Mouse (Mus musculus): Measurements from ENCODE around the gene Saa3.
"Not testable (repeated sequence)": the region's sequence is repeated elsewhere in the genome, so short reads cannot be mapped to it uniquely, and the experiment has no call there.

The Saa3 gene

DNA sequence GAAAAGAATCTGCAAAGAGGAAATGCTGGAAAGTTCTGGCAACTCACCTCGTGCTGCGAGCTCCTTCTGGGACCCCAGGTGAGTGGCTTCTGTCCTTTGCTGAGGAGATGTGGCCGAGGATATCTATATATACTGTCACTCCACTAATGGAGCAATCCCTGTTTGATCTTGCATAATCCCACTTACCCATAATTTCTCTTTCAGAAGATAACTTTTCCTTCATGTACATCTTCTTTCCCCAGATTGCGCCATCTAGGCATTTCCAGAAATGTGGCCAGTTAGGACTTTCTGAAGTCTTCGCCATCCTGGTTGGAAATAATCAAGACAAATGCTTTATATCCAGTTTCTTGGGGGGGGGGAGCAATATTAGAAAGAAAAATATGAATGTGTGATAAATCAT lies at the start of gene Saa3:
Gene Saa3, minus strand, starts transcription at position 101 of the 400 bp plus-strand sequence.
- no peak for DNase-seq

GRCm38 (mm10) chr7:46764672-46765071 lies 49.2 kb upstream of the Saa3 start:
- no peak for DNase-seq

- no peak for DNase-seq
Observed at GRCm38 (mm10) chr7:46762601-46763000, 47.1 kb upstream of the Saa3 start.

DNA sequence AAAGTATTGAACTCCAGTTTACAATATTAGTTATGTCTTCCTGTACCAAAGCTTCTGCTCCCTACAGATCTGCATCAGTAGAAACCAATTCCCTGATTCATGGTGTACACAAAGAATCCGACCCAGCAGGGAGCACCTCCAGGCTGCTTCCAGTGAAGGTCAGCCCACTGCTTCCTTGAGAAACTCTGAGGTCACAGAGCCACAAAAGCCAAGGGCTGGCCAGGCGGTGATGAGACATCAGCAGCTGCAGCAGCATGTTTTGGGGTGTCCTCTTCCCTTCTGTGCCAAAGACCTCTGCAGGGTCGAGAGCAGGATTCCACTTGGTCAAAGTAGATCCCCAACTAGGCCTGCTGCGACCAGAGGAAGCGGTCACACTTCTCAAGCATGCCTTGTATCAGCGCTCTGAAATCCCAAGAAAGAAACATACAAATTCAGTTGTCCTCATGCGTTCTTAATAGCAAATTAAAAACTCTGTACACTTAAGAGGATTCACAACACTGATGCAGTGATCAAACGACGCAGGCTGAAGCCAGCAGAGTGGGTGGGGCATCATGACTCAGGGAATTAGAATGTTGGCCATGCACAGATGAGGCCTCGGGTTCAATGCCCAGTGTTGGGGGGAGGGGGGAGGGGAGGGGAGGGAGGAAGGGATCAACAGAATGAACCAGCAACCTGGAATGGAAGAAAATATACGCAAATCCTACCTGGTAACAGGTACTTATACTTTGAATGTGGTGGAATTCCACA lies 45.7 kb upstream of the Saa3 start:
- DNase-seq: no peak

- no peak for DNase-seq
Observed at GRCm38 (mm10) chr7:46751490-46751889, 36.0 kb upstream of the Saa3 start, which contains the start of gene Saa2. Saa2 (plus strand) TSS chr7:46751790.

DNA sequence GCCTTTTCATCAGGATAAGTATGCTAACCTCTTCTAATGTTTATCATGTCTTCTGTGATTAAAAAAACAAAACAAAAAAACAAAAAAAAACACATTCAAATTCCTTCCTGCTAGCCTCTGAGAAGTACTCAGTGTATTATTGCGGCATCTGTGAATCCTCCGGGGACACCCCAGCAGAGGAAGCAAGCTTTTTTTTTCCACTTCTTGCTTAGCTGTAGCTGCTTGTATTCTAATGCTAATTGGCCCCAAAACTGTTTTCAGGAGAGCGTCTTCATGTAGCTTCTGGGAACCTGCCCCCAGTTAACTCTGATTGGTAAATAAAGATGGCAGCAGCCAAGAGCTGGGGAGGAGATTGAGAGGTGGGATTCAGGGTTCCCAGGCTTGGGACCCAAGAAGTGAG lies 33.0 kb upstream of the Saa3 start:
- DNase-seq: no peak

DNA sequence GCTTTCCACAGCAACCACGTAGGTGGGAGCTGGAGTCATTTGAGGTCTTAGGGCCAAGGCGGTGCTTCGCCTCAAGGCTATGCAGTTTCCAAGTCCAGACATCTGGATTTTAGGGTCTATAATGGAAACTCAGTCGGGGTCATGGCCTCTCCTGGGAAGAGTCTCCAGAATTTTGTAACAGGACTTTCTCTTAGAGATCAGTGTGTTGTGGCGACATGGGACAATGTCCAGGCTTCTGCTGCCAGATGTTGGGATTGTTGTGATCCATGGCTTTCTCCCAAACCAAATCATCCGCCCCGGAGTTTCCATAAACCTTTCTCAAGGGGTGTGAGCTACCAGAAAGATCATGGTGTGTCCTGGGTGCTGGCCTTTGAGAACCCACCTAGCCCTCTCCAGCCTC lies 30.9 kb upstream of the Saa3 start:
- no peak for DNase-seq

DNA sequence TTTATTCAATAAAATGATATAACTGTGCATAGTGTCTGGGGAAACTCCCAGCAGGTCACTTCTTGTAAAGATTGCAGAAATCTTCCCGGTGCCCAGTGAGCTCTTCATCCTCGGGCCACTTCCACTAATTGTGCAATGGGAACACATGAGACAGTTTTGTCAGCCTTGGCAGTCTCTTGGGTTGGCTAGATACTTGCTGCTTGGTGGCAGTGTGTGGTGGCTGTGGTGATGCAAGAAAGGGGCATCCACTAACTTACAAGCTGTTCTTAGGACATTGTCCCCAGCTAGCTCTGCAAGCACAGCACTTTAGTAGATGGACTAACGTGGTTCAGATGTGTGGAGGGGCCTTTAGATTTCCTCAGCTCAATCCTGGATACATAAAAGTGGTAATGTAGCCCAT lies 30.3 kb upstream of the Saa3 start:
- no peak for DNase-seq

DNA sequence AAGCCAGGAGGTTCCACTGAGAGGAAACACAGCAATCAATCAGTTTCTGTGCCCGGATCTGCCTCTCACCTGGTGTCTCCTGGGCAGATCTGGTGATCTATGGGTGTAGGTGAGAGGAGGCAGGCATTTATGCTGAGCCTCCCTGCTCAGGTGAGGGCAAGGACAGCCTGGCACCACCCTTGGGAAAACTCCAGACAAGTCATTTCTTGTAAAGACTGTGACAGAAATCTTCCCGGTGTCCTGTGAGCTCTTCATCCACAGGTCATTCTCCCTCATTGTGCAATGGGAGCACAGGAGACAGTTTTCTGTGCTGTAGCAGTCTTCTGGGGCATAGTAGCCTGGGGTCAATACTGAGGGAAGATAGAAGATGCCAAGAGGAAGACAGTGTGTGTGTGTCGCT lies 27.4 kb upstream of the Saa3 start, which contains the start of gene Saa1:
Gene Saa1, minus strand, starts transcription at position 101 of the 400 bp plus-strand sequence.
- not testable (repeated sequence) for DNase-seq

DNA sequence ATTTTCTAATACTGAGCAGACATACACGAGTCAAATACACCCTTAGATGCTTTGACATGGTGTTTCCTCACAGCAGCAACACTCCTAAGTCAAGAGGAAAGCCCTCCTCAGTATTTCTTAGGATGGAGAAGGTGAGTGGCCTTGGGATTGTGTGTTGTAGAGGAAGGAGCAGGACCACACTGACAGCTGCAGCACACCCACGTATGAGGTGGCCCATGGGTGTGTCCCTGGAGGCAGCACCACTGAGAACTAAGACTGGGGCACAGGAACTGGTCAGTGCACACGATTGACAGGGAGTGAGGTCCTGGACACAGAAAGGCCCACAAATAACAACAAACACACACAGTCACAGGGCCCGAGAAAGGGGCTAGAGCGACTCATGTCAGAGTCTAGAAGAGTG lies 24.5 kb upstream of the Saa3 start:
- not testable (repeated sequence) for DNase-seq

DNA sequence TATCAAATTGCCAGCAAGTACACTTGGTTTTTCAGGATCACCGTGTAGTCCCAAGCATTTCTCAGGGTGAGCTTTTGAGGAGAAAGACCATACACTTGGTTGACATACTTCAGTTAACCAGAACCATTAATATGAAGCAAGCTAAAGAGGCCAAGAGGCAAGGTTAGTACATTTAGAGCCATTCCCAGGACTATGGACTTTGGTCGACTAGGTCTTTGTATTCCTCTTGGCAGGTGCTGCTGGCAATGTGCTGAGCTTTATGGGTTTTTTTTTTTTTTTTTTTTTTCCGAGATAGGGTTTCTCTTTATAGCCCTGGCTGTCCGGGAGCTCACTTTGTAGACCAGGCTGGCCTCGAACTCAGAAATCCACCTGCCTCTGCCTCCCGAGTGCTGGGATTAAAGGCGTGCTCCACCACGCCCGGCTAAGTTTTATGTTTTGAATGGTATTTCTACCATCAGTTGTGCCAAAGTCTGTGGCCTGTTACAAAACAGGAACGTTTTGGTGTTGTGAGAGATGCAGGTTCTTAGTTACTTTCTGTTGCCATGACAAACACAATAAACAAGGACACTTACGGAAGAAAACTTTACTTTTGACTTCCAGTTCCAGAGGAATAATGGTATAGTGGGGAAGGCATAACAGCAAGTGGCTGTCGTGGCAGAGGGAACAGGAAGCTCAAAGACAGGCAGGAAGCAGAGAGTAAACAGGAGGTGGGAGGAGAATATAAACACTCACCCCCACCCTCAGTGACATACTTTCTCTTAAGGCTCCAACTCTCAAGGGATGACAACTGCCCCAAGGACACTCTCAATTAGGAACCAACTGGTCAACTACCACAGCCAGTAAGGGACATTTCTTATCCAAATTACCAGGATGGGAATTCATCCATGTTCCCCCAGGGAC lies 23.3 kb upstream of the Saa3 start:
- no peak for DNase-seq

GRCm38 (mm10) chr7:46734983-46735382 lies 19.5 kb upstream of the Saa3 start:
- DNase-seq: no peak

DNA sequence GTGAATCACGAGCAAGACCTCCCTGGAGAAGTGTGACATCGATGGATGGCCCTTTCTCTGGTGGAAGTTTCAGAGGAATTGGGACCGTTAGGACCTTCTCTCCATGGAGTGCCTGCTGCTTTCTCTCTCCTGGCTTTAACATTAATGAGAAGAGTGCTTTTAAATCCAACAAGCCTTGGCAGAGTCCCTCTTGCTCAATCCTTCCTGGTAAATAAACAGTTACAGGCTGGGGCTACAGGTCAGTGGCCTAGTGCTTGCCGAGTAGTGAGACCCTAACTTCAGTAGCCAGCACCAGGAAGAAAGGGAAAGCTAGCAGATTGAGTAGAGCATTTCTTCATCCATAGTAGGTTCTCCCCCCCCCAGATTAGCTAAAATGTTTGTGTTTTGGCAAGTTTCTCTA lies 17.0 kb upstream of the Saa3 start, which contains the start of gene Saa4:
Gene Saa4, minus strand, starts transcription at position 146 of the 400 bp plus-strand sequence.
- DNase-seq: no peak

- DNase-seq: no peak
Observed at GRCm38 (mm10) chr7:46727584-46727983, 12.1 kb upstream of the Saa3 start.

DNA sequence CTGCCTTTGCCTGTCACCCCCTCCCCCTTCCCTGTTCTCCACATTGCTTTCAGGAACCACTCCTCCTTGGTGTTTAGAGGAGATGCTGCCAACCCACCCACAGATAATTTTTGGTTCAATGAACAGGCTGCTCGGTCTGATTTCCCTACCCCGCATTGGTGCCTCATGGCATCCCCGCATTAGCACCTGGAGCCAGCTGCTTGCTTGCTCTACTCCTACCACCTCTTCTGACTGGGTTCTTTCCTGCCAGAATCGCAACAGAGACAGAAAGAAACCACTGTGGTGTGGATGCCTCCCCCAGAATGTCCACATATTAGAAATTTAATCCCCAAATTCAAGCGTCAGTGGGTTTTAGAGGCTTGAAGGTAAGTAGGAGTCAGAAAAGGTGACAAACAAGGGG lies 8.9 kb upstream of the Saa3 start:
- no peak for DNase-seq

- no peak for DNase-seq
Observed at GRCm38 (mm10) chr7:46723849-46724248, 8.3 kb upstream of the Saa3 start.

GRCm38 (mm10) chr7:46723354-46723753 lies 7.9 kb upstream of the Saa3 start:
- DNase-seq: no peak

DNA sequence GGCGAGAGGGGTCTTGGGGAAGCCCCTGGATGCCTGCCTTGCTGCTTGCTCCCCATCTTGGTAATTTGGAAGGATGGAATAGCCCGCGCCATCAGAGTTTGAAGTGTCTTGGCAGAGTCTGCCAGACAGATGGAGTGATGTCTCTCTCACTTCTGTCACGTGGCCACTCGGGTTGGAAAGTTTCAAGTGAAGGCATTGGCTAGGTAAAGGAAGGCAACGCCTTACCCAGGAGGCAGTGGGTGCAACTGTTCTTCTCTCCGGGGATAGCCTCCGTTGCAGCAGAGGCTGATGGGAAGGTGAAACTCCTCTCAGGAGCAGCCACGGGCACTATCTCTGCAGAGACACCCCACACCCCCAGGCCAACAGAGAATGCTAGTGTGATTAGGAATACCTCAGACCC lies 5.0 kb upstream of the Saa3 start:
- no peak for DNase-seq

GRCm38 (mm10) chr7:46719526-46719925 lies 4.0 kb upstream of the Saa3 start:
- DNase-seq: no peak

GRCm38 (mm10) chr7:46718591-46719270 lies 3.2 kb upstream of the Saa3 start:
- DNase-seq: no peak

DNA sequence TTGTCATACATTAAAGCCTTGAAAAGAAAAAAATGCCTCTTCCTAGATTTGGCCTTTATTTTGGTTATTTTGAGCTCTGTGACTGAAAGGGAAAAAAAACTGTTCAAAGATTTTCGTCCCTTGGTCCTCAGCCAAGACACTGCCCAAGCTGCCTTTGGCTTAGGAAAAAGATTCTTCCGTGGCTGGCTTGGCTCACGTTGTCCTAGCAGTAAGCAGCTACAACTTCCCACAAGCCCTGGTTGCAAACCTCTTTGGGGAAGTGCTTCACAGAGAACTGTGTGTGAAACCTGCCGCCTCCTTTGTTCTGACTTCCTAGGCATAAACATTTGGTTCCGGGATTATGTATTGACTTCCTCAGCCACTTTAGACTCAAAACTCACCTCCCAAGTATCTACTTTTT lies 1.4 kb upstream of the Saa3 start:
- DNase-seq: no peak

GRCm38 (mm10) chr7:46714518-46714917 lies 982 bp downstream of the Saa3 start:
- peak; percentile 75 for DNase-seq

GRCm38 (mm10) chr7:46712250-46712649 lies 3.2 kb downstream of the Saa3 start:
- DNase-seq: no peak

Data from embryo, embryonic 11 days (tissue).